Mouse (Mus musculus) MEL (cell line): ENCODE results near the gene Tmem219. TPM values are rescaled to one million over a fixed set of nuclear protein-coding genes. Genes with fewer than 3 reads are reported as not detected.

Source experiments
- DNase-seq: peaks from one replicate; pipeline ENCODE4 v3.0.0; 2011; ENCODE audit warnings: low read depth, low spot score
- H3K27ac ChIP-seq: 2 replicates; pipeline ENCODE4 v1.5.1; 2012; ENCODE audit warnings: low read depth, mild to moderate bottlenecking, control low read depth, low read length, moderate library complexity; ENCODE audit not compliant: control insufficient read depth
- H3K27me3 ChIP-seq, 2 experiments: fragments of 150-350 bp in 1 of 2; sonication (generic) in 1 of 2; 2 replicates each; pipeline ENCODE4 v1.6.1; 2012; ENCODE audit warnings: low read length in 2 of 2, mild to moderate bottlenecking in 2 of 2, improper control_type of control experiment in 1 of 2, moderate library complexity in 1 of 2; ENCODE audit not compliant: insufficient read depth in 2 of 2, control insufficient read depth in 1 of 2
- H3K36me3 ChIP-seq, 2 experiments: 2 replicates each; pipeline ENCODE4 v1.6.1; 2012 to 2014; ENCODE audit warnings: low read length in 2 of 2, improper control_type of control experiment in 1 of 2, inconsistent platforms in 1 of 2, mild to moderate bottlenecking in 1 of 2; ENCODE audit not compliant: insufficient read depth in 2 of 2, control insufficient read depth in 1 of 2
- H3K4me1 ChIP-seq, 2 experiments: fragments of 150-350 bp in 1 of 2; sonication (generic) in 1 of 2; 2 replicates each; pipeline ENCODE4 v1.6.1; 2012; ENCODE audit warnings: low read length in 2 of 2, improper control_type of control experiment in 1 of 2, mild to moderate bottlenecking in 1 of 2; ENCODE audit not compliant: insufficient read depth in 2 of 2, control insufficient read depth in 1 of 2
- H3K4me3 ChIP-seq, 2 experiments: fragments of 150-350 bp in 1 of 2; sonication (generic) in 1 of 2; 2 replicates each; pipeline ENCODE4 v1.5.1; 2012; ENCODE audit warnings: low read depth in 2 of 2, low read length in 2 of 2, mild to moderate bottlenecking in 2 of 2, moderate library complexity in 2 of 2, control low read depth in 1 of 2, improper control_type of control experiment in 1 of 2; ENCODE audit not compliant: control insufficient read depth in 1 of 2, insufficient read depth in 1 of 2
- H3K79me2 ChIP-seq: 2 replicates; pipeline ENCODE4 v1.6.1; 2012; ENCODE audit warnings: mild to moderate bottlenecking, low read length, moderate library complexity; ENCODE audit not compliant: control insufficient read depth, poor library complexity, insufficient read depth
- H3K9ac ChIP-seq: 2 replicates; pipeline ENCODE4 v1.6.1; 2012; ENCODE audit warnings: low read depth, mild to moderate bottlenecking, control low read depth, low read length, moderate library complexity; ENCODE audit not compliant: control insufficient read depth, poor library complexity, severe bottlenecking
- H3K9me3 ChIP-seq: fragments of 150-350 bp; sonication (generic); replicated peaks from 2 replicates; pipeline ENCODE4 v1.6.1; 2012; ENCODE audit warnings: mild to moderate bottlenecking, low read length, improper control_type of control experiment, moderate library complexity; ENCODE audit not compliant: insufficient read depth
- BHLHE40 ChIP-seq: IDR thresholded peaks from 2 replicates; pipeline ENCODE4 v1.6.1; 2012; ENCODE audit warnings: low read depth, mild to moderate bottlenecking, inconsistent platforms, low read length, improper control_type of control experiment, borderline replicate concordance
- CHD1 ChIP-seq: IDR thresholded peaks from 2 replicates; pipeline ENCODE4 v1.6.1; 2012; ENCODE audit warnings: low read depth, mild to moderate bottlenecking, inconsistent platforms, low read length, improper control_type of control experiment
- CTCF ChIP-seq, 3 experiments: IDR thresholded peaks in 2 of 3; conservative IDR thresholded peaks in 1 of 3; 2 replicates each; pipeline ENCODE4 v1.5.1; 2011 to 2012; ENCODE audit warnings: low read length in 3 of 3, low read depth in 2 of 3, mild to moderate bottlenecking in 2 of 3, improper control_type of control experiment in 1 of 3, inconsistent platforms in 1 of 3, mixed read lengths in 1 of 3, moderate library complexity in 1 of 3; ENCODE audit not compliant: control insufficient read depth in 1 of 3, insufficient read depth in 1 of 3, poor library complexity in 1 of 3, severe bottlenecking in 1 of 3
- EP300 ChIP-seq, 2 experiments: IDR thresholded peaks; 2 replicates each; pipeline ENCODE4 v1.6.1; 2011; ENCODE audit warnings: improper control_type of control experiment in 2 of 2, low read length in 2 of 2, low read depth in 1 of 2, mild to moderate bottlenecking in 1 of 2
- GATA1 ChIP-seq: IDR thresholded peaks from 2 replicates; pipeline ENCODE4 v1.6.1; 2011; ENCODE audit warnings: low read depth, low read length, improper control_type of control experiment
- HCFC1 ChIP-seq: IDR thresholded peaks from 2 replicates; pipeline ENCODE4 v1.6.1; 2012; ENCODE audit warnings: low read depth, mild to moderate bottlenecking, inconsistent platforms, low read length, improper control_type of control experiment, moderate library complexity
- MXI1 ChIP-seq: IDR thresholded peaks from 2 replicates; pipeline ENCODE4 v1.6.1; 2011; ENCODE audit warnings: mild to moderate bottlenecking, low read depth, low read length, improper control_type of control experiment
- NELFE ChIP-seq: IDR thresholded peaks from 2 replicates; pipeline ENCODE4 v1.6.1; 2011; ENCODE audit warnings: low read depth, low read length, improper control_type of control experiment
- NRF1 ChIP-seq: IDR thresholded peaks from 2 replicates; pipeline ENCODE4 v1.6.1; 2014; ENCODE audit warnings: low read depth, mild to moderate bottlenecking, inconsistent platforms, low read length, improper control_type of control experiment, moderate library complexity; ENCODE audit not compliant: poor library complexity, insufficient read depth, severe bottlenecking
- POLR2AphosphoS5 ChIP-seq: IDR thresholded peaks from 2 replicates; pipeline ENCODE4 v1.6.1; 2012; ENCODE audit warnings: low read depth, borderline replicate concordance, mild to moderate bottlenecking, inconsistent platforms, low read length, moderate library complexity, mixed read lengths
- RAD21 ChIP-seq: IDR thresholded peaks from 2 replicates; pipeline ENCODE4 v1.6.1; 2011; ENCODE audit warnings: mild to moderate bottlenecking, low read depth, low read length, improper control_type of control experiment
- RCOR1 ChIP-seq: IDR thresholded peaks from 2 replicates; pipeline ENCODE4 v1.6.1; 2012; ENCODE audit warnings: low read depth, mild to moderate bottlenecking, inconsistent platforms, low read length, improper control_type of control experiment
- TAL1 ChIP-seq: IDR thresholded peaks from 2 replicates; pipeline ENCODE4 v1.6.1; 2012; ENCODE audit warnings: mild to moderate bottlenecking, inconsistent platforms, low read length, moderate library complexity, mixed read lengths
- TBP ChIP-seq: IDR thresholded peaks from 2 replicates; pipeline ENCODE4 v1.8.0; 2011; ENCODE audit warnings: low read depth, low read length, improper control_type of control experiment
- TCF12 ChIP-seq: IDR thresholded peaks from 2 replicates; pipeline ENCODE4 v1.6.1; 2014; ENCODE audit warnings: low read depth, mild to moderate bottlenecking, inconsistent platforms, low read length, improper control_type of control experiment, moderate library complexity
- USF1 ChIP-seq: IDR thresholded peaks from 2 replicates; pipeline ENCODE4 v1.6.1; 2014; ENCODE audit warnings: low read depth, mild to moderate bottlenecking, inconsistent platforms, low read length, improper control_type of control experiment, moderate library complexity
- ZC3H11A ChIP-seq: IDR thresholded peaks from 2 replicates; pipeline ENCODE4 v1.6.1; 2012; ENCODE audit warnings: low read depth, mild to moderate bottlenecking, inconsistent platforms, low read length, improper control_type of control experiment
- ZKSCAN1 ChIP-seq: IDR thresholded peaks from 2 replicates; pipeline ENCODE4 v1.6.1; 2012; ENCODE audit warnings: low read depth, mild to moderate bottlenecking, inconsistent platforms, low read length, improper control_type of control experiment, moderate library complexity
- polyA plus RNA-seq, 2 experiments: library from polyadenylated mRNA; stranded (reverse) in 1 of 2; unstranded in 1 of 2; fragments of >175 nt in 1 of 2; fragments of >200 nt in 1 of 2; gene quantifications; 2 replicates each; pipeline versions ENCODE4 v1.2.1 to v1.2.4; 2012; ENCODE audit warnings: low replicate concordance in 2 of 2, low read depth in 1 of 2; ENCODE audit not compliant: insufficient read length in 2 of 2, insufficient read depth in 1 of 2, missing spikeins in 1 of 2
- total RNA-seq: library from RNA; depleted of rRNA; stranded (reverse); fragments of 300-350 nt; gene quantifications from 2 replicates; pipeline ENCODE4 v1.2.3, GENCODE M21; 2012

Gene Tmem219
- total and polyA plus RNA-seq, 3 experiments = 18.0 to 34.5 TPM; not detected in 1

- TF ChIP-seq NELFE (peak; percentile 52), USF1 (no peak), GATA1 (no peak), RCOR1 (peak; percentile 70), POLR2AphosphoS5 (no peak), CHD1 (0 out of 2 replicates have a peak, but pooled peaks have one; percentile 63), MXI1 (peak; percentile 79), TAL1 (no peak), EP300 (IDR thresholded peaks at IDR 0.05; ENCODE audit: low read depth in 1 of 2, low read length in 2 of 2) (peak in 1 of 2 experiments; percentile 52; a peak in 2 of 4 replicates), ZKSCAN1 (no peak)
These were observed 25.2 kb downstream of the Tmem219 start (continued) for GRCm38 (mm10) chr7:126897390-126898101.

- Histone ChIP-seq H3K36me3 (peaks cover 0 to 5% of the 10 kb centered on the region in 2 experiments; a peak in 2 of 4 replicates), H3K9ac (peak overlapping the region; percentile 72), H3K79me2 (peaks cover 4% of the 10 kb centered on the region; the same call in 1 of the 2 replicates)
- TF ChIP-seq ZC3H11A = no peak
- no peak for TF ChIP-seq GATA1
- TF ChIP-seq RAD21 = no peak
- TF ChIP-seq NRF1 = no peak
- no peak for TF ChIP-seq TCF12
- no peak for TF ChIP-seq BHLHE40
- TF ChIP-seq CHD1 = no peak
- no peak for TF ChIP-seq HCFC1
- TF ChIP-seq, all 39 proteins: peak for 0
- no peaks in the 10 kb centered on the region for H3K27me3 ChIP-seq
- H3K4me1 ChIP-seq = peaks cover 4 to 12% of the 10 kb centered on the region in 2 experiments; a peak in 3 of 4 replicates
- H3K9me3 ChIP-seq = no peaks in the 10 kb centered on the region
- no peak for DNase-seq
- H3K4me3 ChIP-seq = peak overlapping the region; percentile 64 to 73
- H3K27ac ChIP-seq = peak overlapping the region; percentile 84
These were observed 25.8 kb downstream of the Tmem219 start for GRCm38 (mm10) chr7:126896912-126897311.

- TF ChIP-seq CTCF (IDR thresholded peaks at IDR 0.05 in 2 of 3, conservative IDR thresholded peaks at IDR 0.05 in 1 of 3; ENCODE audit: control insufficient read depth in 1 of 3, insufficient read depth in 1 of 3, low read depth in 2 of 3, low read length in 3 of 3, poor library complexity in 1 of 3, severe bottlenecking in 1 of 3) (peak; percentile 33 to 35 (median 34); a peak in 5 of 6 replicates), TBP (no peak)
- Histone ChIP-seq H3K4me3 (no peak overlapping the region), H3K9ac (no peak overlapping the region), H3K36me3 (peaks cover 0 to 6% of the 10 kb centered on the region in 2 experiments; a peak in 2 of 4 replicates), H3K9me3 (no peaks in the 10 kb centered on the region), H3K27ac (no peak overlapping the region), H3K79me2 (peaks cover 6% of the 10 kb centered on the region), H3K27me3 (no peaks in the 10 kb centered on the region), H3K4me1 (peaks cover 0 to 8% of the 10 kb centered on the region in 2 experiments; a peak in 2 of 4 replicates)
- no peak for DNase-seq
These were observed 33.9 kb downstream of the Tmem219 start for GRCm38 (mm10) chr7:126888852-126889251.
